Mouse (Mus musculus) cerebellum, adult 18-20 months (tissue): ENCODE data around the gene Habp4.

Experiments used
- DNase-seq, 2 experiments: peaks; one replicate each; pipeline ENCODE4 v3.0.0; 2021

Gene Habp4

GRCm38 (mm10) chr13:64178746-64179652, 17.4 kb downstream of the Habp4 start:
- DNase-seq: no peak

- no peak for DNase-seq
Measured at GRCm38 (mm10) chr13:64180300-64180699, 18.7 kb downstream of the Habp4 start.

GRCm38 (mm10) chr13:64180888-64181287, 19.3 kb downstream of the Habp4 start:
- peak; percentile 64 to 65 for DNase-seq

- DNase-seq: no peak
Measured at GRCm38 (mm10) chr13:64182091-64182490, 20.5 kb downstream of the Habp4 start.

GRCm38 (mm10) chr13:64183583-64183982, 22.0 kb downstream of the Habp4 start:
- DNase-seq: peak in 1 of 2 experiments; percentile 31

GRCm38 (mm10) chr13:64184361-64184760, 22.7 kb downstream of the Habp4 start:
- no peak for DNase-seq

- DNase-seq: no peak
Measured at GRCm38 (mm10) chr13:64185176-64185575, 23.6 kb downstream of the Habp4 start.

GRCm38 (mm10) chr13:64185586-64185985, 24.0 kb downstream of the Habp4 start:
- DNase-seq: no peak

- DNase-seq: no peak
Measured at GRCm38 (mm10) chr13:64186516-64186915, 24.9 kb downstream of the Habp4 start.

GRCm38 (mm10) chr13:64187065-64187464, 25.4 kb downstream of the Habp4 start:
- DNase-seq: no peak

GRCm38 (mm10) chr13:64197899-64198298, 36.3 kb downstream of the Habp4 start:
- DNase-seq: no peak

- no peak for DNase-seq
Measured at GRCm38 (mm10) chr13:64198310-64198709, 36.7 kb downstream of the Habp4 start.

- DNase-seq: no peak
Measured at GRCm38 (mm10) chr13:64200911-64201310, 39.3 kb downstream of the Habp4 start.

- DNase-seq: no peak
Measured at GRCm38 (mm10) chr13:64204726-64205125, 43.1 kb downstream of the Habp4 start.

GRCm38 (mm10) chr13:64205186-64205585, 43.6 kb downstream of the Habp4 start:
- no peak for DNase-seq

- no peak for DNase-seq
Measured at GRCm38 (mm10) chr13:64208146-64208545, 46.5 kb downstream of the Habp4 start.

GRCm38 (mm10) chr13:64211995-64212603, 50.5 kb downstream of the Habp4 start:
- no peak for DNase-seq

- no peak for DNase-seq
Measured at GRCm38 (mm10) chr13:64214891-64215290, 53.3 kb downstream of the Habp4 start.

GRCm38 (mm10) chr13:64225738-64226137, 64.1 kb downstream of the Habp4 start:
- no peak for DNase-seq

GRCm38 (mm10) chr13:64226725-64227124, 65.1 kb downstream of the Habp4 start:
- no peak for DNase-seq

GRCm38 (mm10) chr13:64233139-64233538, 71.5 kb downstream of the Habp4 start:
- no peak for DNase-seq

- no peak for DNase-seq
Measured at GRCm38 (mm10) chr13:64235062-64235715, 73.6 kb downstream of the Habp4 start.

GRCm38 (mm10) chr13:64235777-64236176, 74.2 kb downstream of the Habp4 start:
- DNase-seq: no peak
